8 mouse cellular contexts compared by ENCODE assay signal in the genomic region with DNA sequence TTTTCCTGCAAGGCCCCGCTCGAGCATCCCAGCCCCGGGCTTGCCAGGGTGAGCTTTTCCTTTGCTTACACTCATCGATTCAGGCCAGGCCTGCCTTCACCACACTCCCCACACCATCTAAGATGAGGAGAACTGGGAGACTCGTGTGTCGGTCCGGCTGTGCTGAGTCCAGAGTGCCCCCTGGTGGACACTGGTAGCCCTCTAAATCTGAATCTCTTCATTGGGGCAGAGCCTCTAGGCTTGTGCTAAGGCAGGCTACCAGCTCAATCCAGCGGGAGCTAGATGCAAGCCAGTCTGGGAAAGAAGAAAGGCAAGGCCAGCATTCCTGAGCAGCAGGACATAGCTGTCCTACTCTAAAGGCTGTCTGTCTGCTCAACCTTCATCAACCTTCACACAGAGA. TPM values are rescaled to one million over a fixed set of nuclear protein-coding genes. Genes with fewer than 3 reads are reported as not detected.
DNase-seq lines count a peak whose midpoint lies in the region; ATAC-seq and TF ChIP-seq lines count a peak whose summit lies in the region.

No protein-coding gene starts in this region.

- TF ChIP-seq CTCF in liver, postnatal 0 days (IDR thresholded peaks at IDR 0.05; ENCODE audit: low read depth) = peak; percentile 98

- no peak overlapping the region for H3K9ac ChIP-seq in forebrain, embryonic 11.5 days (ENCODE audit: low read length)
- no peak overlapping the region for H3K9ac ChIP-seq in liver, postnatal 0 days (replicated peaks)
- H3K9ac ChIP-seq in neural tube, embryonic 15.5 days (replicated peaks) = no peak overlapping the region

- WGBS in forebrain, embryonic 11.5 days = 24% methylated on average over 8 of the region's 8 CpGs
- 26% methylated on average over 8 of the region's 8 CpGs for WGBS in liver, postnatal 0 days (ENCODE audit: insufficient replicate concordance)
- 17% methylated on average over 8 of the region's 8 CpGs for WGBS in neural tube, embryonic 15.5 days

- H3K36me3 ChIP-seq in forebrain, embryonic 11.5 days (ENCODE audit: control insufficient read depth, insufficient read depth, low read length) = peaks cover 6% of the 10 kb centered on the region; the same call in 1 of the 2 replicates
- H3K36me3 ChIP-seq in liver, postnatal 0 days (replicated peaks; ENCODE audit: insufficient read depth, low read length) = peaks cover 54% of the 10 kb centered on the region
- H3K36me3 ChIP-seq in neural tube, embryonic 15.5 days = peaks cover 31% of the 10 kb centered on the region

- H3K9me3 ChIP-seq in forebrain, embryonic 11.5 days (ENCODE audit: control insufficient read depth, low read length) = no peaks in the 10 kb centered on the region
- H3K9me3 ChIP-seq in liver, postnatal 0 days (ENCODE audit: low read length) = no peaks in the 10 kb centered on the region
- no peaks in the 10 kb centered on the region for H3K9me3 ChIP-seq in neural tube, embryonic 15.5 days (replicated peaks)

- H3K4me3 ChIP-seq in forebrain, embryonic 11.5 days (ENCODE audit: low read depth, low read length) = no peak overlapping the region
- no peak overlapping the region for H3K4me3 ChIP-seq in liver, postnatal 0 days (ENCODE audit: low read depth, low read length)
- no peak overlapping the region for H3K4me3 ChIP-seq in neural tube, embryonic 15.5 days (replicated peaks)

- H3K4me1 ChIP-seq in forebrain, embryonic 11.5 days (replicated peaks; ENCODE audit: control insufficient read depth, insufficient read depth, low read length) = no peaks in the 10 kb centered on the region
- H3K4me1 ChIP-seq in liver, postnatal 0 days (ENCODE audit: insufficient read depth) = peaks cover 19% of the 10 kb centered on the region
- H3K4me1 ChIP-seq in neural tube, embryonic 15.5 days = peaks cover 9% of the 10 kb centered on the region; the same call in 1 of the 2 replicates

- intact Hi-C loops in heart, postnatal 10 days (cut with DNase I) = loop anchor here (1.0 to 5.0 kb wide), 2 partner anchors 47 to 96 kb away; a partner anchor contains a TSS

- TF ChIP-seq EP300 in liver, postnatal 0 days (IDR thresholded peaks at IDR 0.05; ENCODE audit: low read depth) = no peak

- H3K27me3 ChIP-seq in forebrain, embryonic 11.5 days (ENCODE audit: control insufficient read depth, insufficient read depth, low read length) = no peaks in the 10 kb centered on the region
- H3K27me3 ChIP-seq in liver, postnatal 0 days (ENCODE audit: insufficient read depth, low read length) = no peaks in the 10 kb centered on the region
- H3K27me3 ChIP-seq in neural tube, embryonic 15.5 days (replicated peaks) = no peaks in the 10 kb centered on the region

- 0 out of 2 replicates have a peak, but pooled peaks have one; percentile 51 for ATAC-seq in forebrain, embryonic 11.5 days (replicated peaks; ENCODE audit: low FRiP score)
- ATAC-seq in liver, postnatal 0 days = peak; percentile 71
- peak; percentile 66; the same call in 1 of the 2 replicates for ATAC-seq in neural tube, embryonic 15.5 days (ENCODE audit: low FRiP score)

- H3K27ac ChIP-seq in forebrain, embryonic 11.5 days (ENCODE audit: low read depth, low read length) = no peak overlapping the region
- peak overlapping the region; percentile 12; the same call in 1 of the 2 replicates for H3K27ac ChIP-seq in liver, postnatal 0 days (ENCODE audit: low read depth)
- H3K27ac ChIP-seq in neural tube, embryonic 15.5 days (replicated peaks) = no peak overlapping the region

- no peak overlapping the region for H3K4me2 ChIP-seq in forebrain, embryonic 11.5 days (ENCODE audit: low read depth, low read length, severe bottlenecking)
- H3K4me2 ChIP-seq in liver, postnatal 0 days (ENCODE audit: low read depth, low read length) = no peak overlapping the region
- no peak overlapping the region for H3K4me2 ChIP-seq in neural tube, embryonic 15.5 days

- peak; percentile 86 to 89 for DNase-seq in B cell, adult 2 months
- peak; percentile 92 for DNase-seq in brain, adult 2 months (ENCODE audit: low read depth, low spot score)
- DNase-seq in forebrain, embryonic 11.5 days (ENCODE audit: low spot score) = peak; percentile 91
- peak; percentile 93 to 95 for DNase-seq in heart, postnatal 10 days
- peak; percentile 95 for DNase-seq in layer of hippocampus, adult 11-12 months (ENCODE audit: low spot score)
- peak; percentile 91 for DNase-seq in liver, postnatal 0 days
- peak; percentile 95 for DNase-seq in testis, postnatal 10 days (ENCODE audit: low spot score)

RNA-seq across cellular contexts. Expression of a gene that starts 19.2 kb away (rescaled TPM):
- polyA plus RNA-seq in forebrain, embryonic 11.5 days (2014; fragmentation: Nextera tagmentation; extraction: Ambion mirVana) = 30.9 and 31.0 TPM in 2 replicates
- 10 to 100 TPM; 15.0 to 16.1 TPM for total RNA-seq in heart, postnatal 10 days (2021)
- polyA plus RNA-seq in liver, postnatal 0 days (2015; fragmentation: Nextera tagmentation; extraction: Ambion mirVana) = 6.8 and 7.1 TPM in 2 replicates
- 13.0 and 15.8 TPM in 2 replicates for polyA plus RNA-seq in neural tube, embryonic 15.5 days (2015; fragmentation: Nextera tagmentation; extraction: Ambion mirVana)

RNA-seq across cellular contexts. Expression of a gene that starts 19.8 kb away (rescaled TPM):
- 24.8 and 28.8 TPM in 2 replicates for polyA plus RNA-seq in forebrain, embryonic 11.5 days (2014; fragmentation: Nextera tagmentation; extraction: Ambion mirVana)
- 10 to 100 TPM; 11.8 to 12.8 TPM for total RNA-seq in heart, postnatal 10 days (2021)
- polyA plus RNA-seq in liver, postnatal 0 days (2015; fragmentation: Nextera tagmentation; extraction: Ambion mirVana) = 271 and 273 TPM in 2 replicates
- 30.8 and 35.8 TPM in 2 replicates for polyA plus RNA-seq in neural tube, embryonic 15.5 days (2015; fragmentation: Nextera tagmentation; extraction: Ambion mirVana)

RNA-seq across cellular contexts. Expression of a gene that starts 35.7 kb away (rescaled TPM):
- 0.25 and 0.29 TPM in 2 replicates for polyA plus RNA-seq in forebrain, embryonic 11.5 days (2014; fragmentation: Nextera tagmentation; extraction: Ambion mirVana)
- total RNA-seq in heart, postnatal 10 days (2021) = under 1 TPM; 0.47 to 0.74 TPM
- polyA plus RNA-seq in liver, postnatal 0 days (2015; fragmentation: Nextera tagmentation; extraction: Ambion mirVana) = 10.1 and 13.9 TPM in 2 replicates
- polyA plus RNA-seq in neural tube, embryonic 15.5 days (2015; fragmentation: Nextera tagmentation; extraction: Ambion mirVana) = 0.47 and 5.2 TPM in 2 replicates

RNA-seq across cellular contexts. Expression of a gene that starts 47.3 kb away (rescaled TPM):
- 83.4 and 94.0 TPM in 2 replicates for polyA plus RNA-seq in forebrain, embryonic 11.5 days (2014; fragmentation: Nextera tagmentation; extraction: Ambion mirVana)
- 10 to 100 TPM; 28.0 to 30.8 TPM for total RNA-seq in heart, postnatal 10 days (2021)
- polyA plus RNA-seq in liver, postnatal 0 days (2015; fragmentation: Nextera tagmentation; extraction: Ambion mirVana) = 38.3 and 38.4 TPM in 2 replicates
- 82.4 and 85.7 TPM in 2 replicates for polyA plus RNA-seq in neural tube, embryonic 15.5 days (2015; fragmentation: Nextera tagmentation; extraction: Ambion mirVana)

RNA-seq across cellular contexts. Expression of a gene that starts 49.6 kb away (rescaled TPM):
- 0.17 TPM in 1 of 2 replicates, not detected in the other for polyA plus RNA-seq in forebrain, embryonic 11.5 days (2014; fragmentation: Nextera tagmentation; extraction: Ambion mirVana)
- under 1 TPM; 0.12 to 0.15 TPM for total RNA-seq in heart, postnatal 10 days (2021)
- 0.06 and 0.07 TPM in 2 replicates for polyA plus RNA-seq in liver, postnatal 0 days (2015; fragmentation: Nextera tagmentation; extraction: Ambion mirVana)
- polyA plus RNA-seq in neural tube, embryonic 15.5 days (2015; fragmentation: Nextera tagmentation; extraction: Ambion mirVana) = 0.23 and 0.52 TPM in 2 replicates
